Mouse (Mus musculus) bone marrow macrophage, adult 2 months (primary cell): ENCODE data around the gene Lypd6b.

Source experiments
- CTCF ChIP-seq: IDR thresholded peaks from 2 replicates; pipeline ENCODE4 v1.5.1; 2012; ENCODE audit warnings: low read depth, mild to moderate bottlenecking, low read length, moderate library complexity
- POLR2A ChIP-seq: IDR thresholded peaks from 2 replicates; pipeline ENCODE4 v1.6.1; 2012; ENCODE audit warnings: mild to moderate bottlenecking, low read depth, low read length, borderline replicate concordance

GRCm38 (mm10) chr2:49755054-49755453, 32.4 kb upstream of the Lypd6b start:
- TF ChIP-seq CTCF (no peak), POLR2A (no peak)
